Mouse (Mus musculus): Measurements from ENCODE around the gene Tjp2. TPM values are rescaled to one million over a fixed set of nuclear protein-coding genes. Genes with fewer than 3 reads are reported as not detected.
A peak's percentile ranks its signal among the peaks of the same experiment; 100 is the strongest.

The Tjp2 gene
- total and polyA plus RNA-seq, 2 experiments: 5.8 to 6.5 TPM

GRCm38 (mm10) chr19:24174896-24175295 lies 49.9 kb downstream of the Tjp2 start:
- Histone ChIP-seq H3K4me1 (ENCODE audit: control insufficient read depth, insufficient read depth, low read length) (peaks cover 8% of the 10 kb centered on the region), H3K27ac (replicated peaks; ENCODE audit: insufficient read depth, low read depth, low read length) (no peak overlapping the region)
- DNase-seq (ENCODE audit: extremely low read depth, low read depth, low spot score): peak; percentile 17

GRCm38 (mm10) chr19:24173608-24174523 lies 51.0 kb downstream of the Tjp2 start:
- no peaks in the 10 kb centered on the region for H3K27me3 ChIP-seq (ENCODE audit: control insufficient read depth, insufficient read depth, low read length)
- TF ChIP-seq POLR2A (IDR thresholded peaks at IDR 0.05; ENCODE audit: extremely low read depth, insufficient read depth, low read length): no peak
- TF ChIP-seq CTCF (IDR thresholded peaks at IDR 0.05; ENCODE audit: low read depth, low read length): no peak
- WGBS: under 1% methylated on average over 102 of the region's 103 CpGs
- H3K9ac ChIP-seq (ENCODE audit: low read depth, low read length): peak overlapping the region; percentile 85
- H3K4me1 ChIP-seq (ENCODE audit: control insufficient read depth, insufficient read depth, low read length): peaks cover 8% of the 10 kb centered on the region
- no peaks in the 10 kb centered on the region for H3K36me3 ChIP-seq (ENCODE audit: control insufficient read depth, insufficient read depth, low read length)
- H3K27ac ChIP-seq (replicated peaks; ENCODE audit: insufficient read depth, low read depth, low read length): 0 out of 2 replicates have a peak overlapping the region, but pooled peaks have one; percentile 25
- peaks cover 9% of the 10 kb centered on the region; the same call in 1 of the 2 replicates for H3K79me2 ChIP-seq (ENCODE audit: control insufficient read depth, insufficient read depth, low read length)
- DNase-seq (ENCODE audit: extremely low read depth, low read depth, low spot score): peak; percentile 75
- peak overlapping the region; percentile 82 for H3K4me3 ChIP-seq (ENCODE audit: insufficient read depth, low read depth, low read length)

More at GRCm38 (mm10) chr19:24174896-24175295, 49.9 kb downstream of the Tjp2 start:
- no peaks in the 10 kb centered on the region for H3K36me3 ChIP-seq (ENCODE audit: control insufficient read depth, insufficient read depth, low read length)
- no peak overlapping the region for H3K4me3 ChIP-seq (ENCODE audit: insufficient read depth, low read depth, low read length)
- no peak overlapping the region for H3K9ac ChIP-seq (ENCODE audit: low read depth, low read length)
- H3K27me3 ChIP-seq (ENCODE audit: control insufficient read depth, insufficient read depth, low read length): no peaks in the 10 kb centered on the region
- 6% methylated on average over 13 of the region's 13 CpGs for WGBS
- no peak for TF ChIP-seq POLR2A (IDR thresholded peaks at IDR 0.05; ENCODE audit: extremely low read depth, insufficient read depth, low read length)
- TF ChIP-seq CTCF (IDR thresholded peaks at IDR 0.05; ENCODE audit: low read depth, low read length): no peak
- peaks cover 9% of the 10 kb centered on the region; the same call in 1 of the 2 replicates for H3K79me2 ChIP-seq (ENCODE audit: control insufficient read depth, insufficient read depth, low read length)

GRCm38 (mm10) chr19:24173020-24173419 lies 51.8 kb downstream of the Tjp2 start:
- TF ChIP-seq POLR2A (IDR thresholded peaks at IDR 0.05; ENCODE audit: extremely low read depth, insufficient read depth, low read length) (no peak), CTCF (IDR thresholded peaks at IDR 0.05; ENCODE audit: low read depth, low read length) (no peak)
- Histone ChIP-seq H3K9ac (ENCODE audit: low read depth, low read length) (no peak overlapping the region), H3K27me3 (ENCODE audit: control insufficient read depth, insufficient read depth, low read length) (no peaks in the 10 kb centered on the region), H3K4me1 (ENCODE audit: control insufficient read depth, insufficient read depth, low read length) (peaks cover 8% of the 10 kb centered on the region), H3K36me3 (ENCODE audit: control insufficient read depth, insufficient read depth, low read length) (no peaks in the 10 kb centered on the region), H3K79me2 (ENCODE audit: control insufficient read depth, insufficient read depth, low read length) (peaks cover 15% of the 10 kb centered on the region; the same call in 1 of the 2 replicates), H3K27ac (replicated peaks; ENCODE audit: insufficient read depth, low read depth, low read length) (no peak overlapping the region), H3K4me3 (ENCODE audit: insufficient read depth, low read depth, low read length) (no peak overlapping the region)
- WGBS: 64% methylated on average over 6 of the region's 6 CpGs
- DNase-seq (ENCODE audit: extremely low read depth, low read depth, low spot score): no peak

GRCm38 (mm10) chr19:24168531-24168930 lies 56.3 kb downstream of the Tjp2 start:
- no peak for DNase-seq (ENCODE audit: extremely low read depth, low read depth, low spot score)
- no peak for TF ChIP-seq POLR2A (IDR thresholded peaks at IDR 0.05; ENCODE audit: extremely low read depth, insufficient read depth, low read length)
- TF ChIP-seq CTCF (IDR thresholded peaks at IDR 0.05; ENCODE audit: low read depth, low read length): no peak
- Histone ChIP-seq H3K9ac (ENCODE audit: low read depth, low read length) (no peak overlapping the region), H3K4me1 (ENCODE audit: control insufficient read depth, insufficient read depth, low read length) (peaks cover 8% of the 10 kb centered on the region), H3K27ac (replicated peaks; ENCODE audit: insufficient read depth, low read depth, low read length) (no peak overlapping the region), H3K36me3 (ENCODE audit: control insufficient read depth, insufficient read depth, low read length) (no peaks in the 10 kb centered on the region), H3K4me3 (ENCODE audit: insufficient read depth, low read depth, low read length) (no peak overlapping the region), H3K27me3 (ENCODE audit: control insufficient read depth, insufficient read depth, low read length) (no peaks in the 10 kb centered on the region), H3K79me2 (ENCODE audit: control insufficient read depth, insufficient read depth, low read length) (peaks cover 29% of the 10 kb centered on the region; the same call in 1 of the 2 replicates)
- 95% methylated on average over 10 of the region's 10 CpGs for WGBS

- Histone ChIP-seq H3K4me3 (ENCODE audit: insufficient read depth, low read depth, low read length) (no peak overlapping the region; the same call in 1 of the 2 replicates), H3K4me1 (ENCODE audit: control insufficient read depth, insufficient read depth, low read length) (peaks cover 6% of the 10 kb centered on the region), H3K79me2 (ENCODE audit: control insufficient read depth, insufficient read depth, low read length) (peaks cover 31% of the 10 kb centered on the region; the same call in 1 of the 2 replicates), H3K27me3 (ENCODE audit: control insufficient read depth, insufficient read depth, low read length) (no peaks in the 10 kb centered on the region), H3K27ac (replicated peaks; ENCODE audit: insufficient read depth, low read depth, low read length) (no peak overlapping the region), H3K36me3 (ENCODE audit: control insufficient read depth, insufficient read depth, low read length) (no peaks in the 10 kb centered on the region), H3K9ac (ENCODE audit: low read depth, low read length) (no peak overlapping the region)
- no peak for TF ChIP-seq CTCF (IDR thresholded peaks at IDR 0.05; ENCODE audit: low read depth, low read length)
- TF ChIP-seq POLR2A (IDR thresholded peaks at IDR 0.05; ENCODE audit: extremely low read depth, insufficient read depth, low read length): no peak
- peak; percentile 52 for DNase-seq (ENCODE audit: extremely low read depth, low read depth, low spot score)
- WGBS: 4% methylated on average over 17 of the region's 17 CpGs
Observed at GRCm38 (mm10) chr19:24166516-24167091, 58.2 kb downstream of the Tjp2 start.

Measured in liver, adult 2 months (tissue).